Comparison of ENCODE assay signal across 14 mouse cellular contexts in the genomic region with DNA sequence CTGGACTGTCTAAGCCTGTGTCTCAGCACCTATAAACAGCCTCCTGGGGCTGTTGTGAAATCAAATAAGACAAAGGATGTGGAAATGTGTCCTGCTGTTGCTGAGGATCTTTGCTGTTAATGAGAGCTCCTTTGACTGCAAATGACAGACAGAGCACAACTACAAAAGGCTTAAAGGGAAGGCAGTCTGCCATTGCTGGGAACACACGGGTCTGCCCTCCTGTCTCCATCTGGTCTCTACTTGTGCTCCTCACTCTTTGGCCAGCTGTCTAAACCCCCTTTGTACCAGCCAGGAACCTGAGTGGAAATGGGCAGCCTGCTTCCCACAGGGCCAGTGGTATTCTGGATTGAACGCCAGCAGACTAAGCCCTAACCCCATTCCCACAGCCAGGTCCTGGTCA. TPM values are rescaled to one million over a fixed set of nuclear protein-coding genes. Genes with fewer than 3 reads are reported as not detected.
A peak's percentile ranks its signal among the peaks of the same experiment; 100 is the strongest.
DNase-seq lines count a peak whose midpoint lies in the region; ATAC-seq and TF ChIP-seq lines count a peak whose summit lies in the region.
"Had no signal": no experiment of that assay in that cellular context is flagged by ENCODE, and none has a peak within 500 bp of the region (broad histone marks: within the 10 kb centered on the region; RNA-seq: fewer than 3 reads in every experiment).

No protein-coding gene starts in this region.

- ATAC-seq in forebrain, embryonic 13.5 days = peak; percentile 17; the same call in 1 of the 2 replicates
- peak; percentile 64; the same call in 1 of the 2 replicates for ATAC-seq in hindbrain, postnatal 0 days
- ATAC-seq in lung, postnatal 0 days = no peak
- no peak for ATAC-seq in monocyte, adult 5-6 weeks (replicated peaks; ENCODE audit: insufficient number of reproducible peaks, low FRiP score, low TSS enrichment, poor library complexity, severe bottlenecking)
- ATAC-seq: Patski had no signal

- no peaks in the 10 kb centered on the region for H3K36me3 ChIP-seq in ES-Bruce4 (ENCODE audit: control insufficient read depth, insufficient read depth, low read length, poor library complexity, severe bottlenecking)
- H3K36me3 ChIP-seq in forebrain, embryonic 13.5 days (ENCODE audit: poor library complexity, severe bottlenecking) = 0 out of 2 replicates have a peak, but pooled peaks cover 4% of the 10 kb centered on the region
- H3K36me3 ChIP-seq in hindbrain, postnatal 0 days (ENCODE audit: insufficient read depth, low read length) = no peaks in the 10 kb centered on the region
- no peaks in the 10 kb centered on the region for H3K36me3 ChIP-seq in lung, postnatal 0 days (ENCODE audit: insufficient read depth, low read length)

- no peak overlapping the region for H3K9ac ChIP-seq in ES-Bruce4 (ENCODE audit: low read depth, poor library complexity, severe bottlenecking)
- H3K9ac ChIP-seq in forebrain, embryonic 13.5 days = no peak overlapping the region
- H3K9ac ChIP-seq in hindbrain, postnatal 0 days (replicated peaks; ENCODE audit: low read length) = no peak overlapping the region
- H3K9ac ChIP-seq in lung, postnatal 0 days (replicated peaks; ENCODE audit: low read depth) = no peak overlapping the region

- TF ChIP-seq CTCF in ES-Bruce4 (IDR thresholded peaks at IDR 0.05; ENCODE audit: low read depth, low read length) = no peak
- TF ChIP-seq CTCF in hindbrain, postnatal 0 days (IDR thresholded peaks at IDR 0.05; ENCODE audit: low read depth) = no peak
- TF ChIP-seq CTCF in lung, postnatal 0 days (IDR thresholded peaks at IDR 0.05) = no peak

- DNase-seq in cerebellum, postnatal 14 days = peak; percentile 57 to 61
- no peak for DNase-seq in cerebellum, adult 8-10 months
- peak; percentile 64 for DNase-seq in hindbrain, postnatal 0 days (ENCODE audit: low spot score)
- no peak for DNase-seq in lung, postnatal 0 days (ENCODE audit: low spot score)
- no peak for DNase-seq in kidney, postnatal 25 days
- DNase-seq: adrenal gland, postnatal 10 days; cerebellum, adult 2 months; gastrocnemius, postnatal 14 days; heart, postnatal 36 days; thymus, postnatal 14 days had no signal

- whole genome bisulfite sequencing in forebrain, embryonic 13.5 days = 20% methylated on average over 2 of the region's 2 CpGs
- WGBS in hindbrain, postnatal 0 days = 31% methylated on average over 2 of the region's 2 CpGs
- WGBS in lung, postnatal 0 days = 74% methylated on average over 2 of the region's 2 CpGs

- no peak overlapping the region for H3K27ac ChIP-seq in ES-Bruce4 (ENCODE audit: insufficient read depth, low read length)
- H3K27ac ChIP-seq in forebrain, embryonic 13.5 days = peak overlapping the region; percentile 84
- H3K27ac ChIP-seq in hindbrain, postnatal 0 days = peak overlapping the region; percentile 69
- H3K27ac ChIP-seq in lung, postnatal 0 days (ENCODE audit: low read length) = no peak overlapping the region

- no peak for TF ChIP-seq POLR2A in ES-Bruce4 (IDR thresholded peaks at IDR 0.05; ENCODE audit: insufficient read depth, low read length)

- H3K27me3 ChIP-seq in ES-Bruce4 (ENCODE audit: control insufficient read depth, insufficient read depth, low read length, poor library complexity, severe bottlenecking) = no peaks in the 10 kb centered on the region
- H3K27me3 ChIP-seq in forebrain, embryonic 13.5 days = no peaks in the 10 kb centered on the region
- H3K27me3 ChIP-seq in hindbrain, postnatal 0 days (ENCODE audit: insufficient read depth, low read length) = no peaks in the 10 kb centered on the region
- no peaks in the 10 kb centered on the region for H3K27me3 ChIP-seq in lung, postnatal 0 days (replicated peaks; ENCODE audit: insufficient read depth, low read length)
- H3K27me3 ChIP-seq: Patski had no signal

- TF ChIP-seq EP300 in ES-Bruce4 (IDR thresholded peaks at IDR 0.05; ENCODE audit: insufficient read depth, low read depth, low read length) = 0 out of 2 replicates have a peak, but pooled peaks have one; percentile 24
- TF ChIP-seq EP300 in lung, postnatal 0 days (IDR thresholded peaks at IDR 0.05) = no peak

- no peaks in the 10 kb centered on the region for H3K9me3 ChIP-seq in ES-Bruce4 (replicated peaks; ENCODE audit: control insufficient read depth, insufficient read depth, low read length, poor library complexity, severe bottlenecking)
- no peaks in the 10 kb centered on the region for H3K9me3 ChIP-seq in forebrain, embryonic 13.5 days (replicated peaks)
- no peaks in the 10 kb centered on the region for H3K9me3 ChIP-seq in hindbrain, postnatal 0 days (ENCODE audit: low read length)
- H3K9me3 ChIP-seq in lung, postnatal 0 days (ENCODE audit: low read length) = no peaks in the 10 kb centered on the region

- no peak overlapping the region for H3K4me3 ChIP-seq in ES-Bruce4 (ENCODE audit: low read depth, low read length)
- H3K4me3 ChIP-seq in forebrain, embryonic 13.5 days = no peak overlapping the region
- no peak overlapping the region for H3K4me3 ChIP-seq in hindbrain, postnatal 0 days (ENCODE audit: low read length)
- H3K4me3 ChIP-seq in lung, postnatal 0 days (ENCODE audit: low read depth, low read length) = no peak overlapping the region

- H3K4me2 ChIP-seq in forebrain, embryonic 13.5 days = no peak overlapping the region
- no peak overlapping the region for H3K4me2 ChIP-seq in hindbrain, postnatal 0 days (ENCODE audit: low read depth, low read length)
- H3K4me2 ChIP-seq in lung, postnatal 0 days (replicated peaks; ENCODE audit: low read depth, low read length) = no peak overlapping the region

- H3K4me1 ChIP-seq in ES-Bruce4 (ENCODE audit: control insufficient read depth, insufficient read depth, low read length) = peaks cover 5% of the 10 kb centered on the region
- peaks cover 66% of the 10 kb centered on the region for H3K4me1 ChIP-seq in forebrain, embryonic 13.5 days
- H3K4me1 ChIP-seq in hindbrain, postnatal 0 days (ENCODE audit: insufficient read depth, low read length) = peaks cover 29% of the 10 kb centered on the region
- H3K4me1 ChIP-seq in lung, postnatal 0 days (ENCODE audit: insufficient read depth, low read depth, low read length) = no peaks in the 10 kb centered on the region

RNA-seq across cellular contexts. Expression of a gene that starts 47.0 kb away (rescaled TPM):
- 1.9 and 2.0 TPM in 2 replicates for polyA plus RNA-seq in ES-Bruce4 (2011; ENCODE audit: insufficient read depth, insufficient read length, low read depth, missing spikeins)
- polyA plus RNA-seq in forebrain, embryonic 13.5 days (2015; fragmentation: Nextera tagmentation; extraction: Ambion mirVana) = 20.0 and 22.8 TPM in 2 replicates
- 118 and 120 TPM in 2 replicates for total RNA-seq in hindbrain, postnatal 0 days (2014; rRNA removed)
- 46.2 and 47.4 TPM in 2 replicates for polyA plus RNA-seq in hindbrain, postnatal 0 days (2015; fragmentation: Nextera tagmentation; extraction: Ambion mirVana)
- polyA plus RNA-seq in lung, postnatal 0 days (2015; fragmentation: Nextera tagmentation; extraction: Ambion mirVana) = 3.0 and 3.1 TPM in 2 replicates
- 0.19 to 0.85 TPM in 2 of 3 replicates, not detected in the other for total RNA-seq in monocyte, adult 5-6 weeks (2017)

Comparison
In these comparisons a context has a peak if more than half of its experiments do, and no peak if none do; other contexts are left out.
1. DNase-seq: peak in cerebellum, postnatal 14 days (2 of 2) and hindbrain, postnatal 0 days (single experiment); none in cerebellum, adult 8-10 months (single experiment), lung, postnatal 0 days (single experiment) and kidney, postnatal 25 days (0 of 2).
2. H3K27ac ChIP-seq: peak in forebrain, embryonic 13.5 days (single experiment) and hindbrain, postnatal 0 days (single experiment); none in ES-Bruce4 (single experiment) and lung, postnatal 0 days (single experiment).
3. ATAC-seq: peak in forebrain, embryonic 13.5 days (single experiment) and hindbrain, postnatal 0 days (single experiment); none in lung, postnatal 0 days (single experiment) and monocyte, adult 5-6 weeks (single experiment).